Mouse (Mus musculus): ENCODE data around the gene Eno2.
"Not testable (repeated sequence)": the region's sequence is repeated elsewhere in the genome, so short reads cannot be mapped to it uniquely, and the experiment has no call there.

Eno2 gene

DNA sequence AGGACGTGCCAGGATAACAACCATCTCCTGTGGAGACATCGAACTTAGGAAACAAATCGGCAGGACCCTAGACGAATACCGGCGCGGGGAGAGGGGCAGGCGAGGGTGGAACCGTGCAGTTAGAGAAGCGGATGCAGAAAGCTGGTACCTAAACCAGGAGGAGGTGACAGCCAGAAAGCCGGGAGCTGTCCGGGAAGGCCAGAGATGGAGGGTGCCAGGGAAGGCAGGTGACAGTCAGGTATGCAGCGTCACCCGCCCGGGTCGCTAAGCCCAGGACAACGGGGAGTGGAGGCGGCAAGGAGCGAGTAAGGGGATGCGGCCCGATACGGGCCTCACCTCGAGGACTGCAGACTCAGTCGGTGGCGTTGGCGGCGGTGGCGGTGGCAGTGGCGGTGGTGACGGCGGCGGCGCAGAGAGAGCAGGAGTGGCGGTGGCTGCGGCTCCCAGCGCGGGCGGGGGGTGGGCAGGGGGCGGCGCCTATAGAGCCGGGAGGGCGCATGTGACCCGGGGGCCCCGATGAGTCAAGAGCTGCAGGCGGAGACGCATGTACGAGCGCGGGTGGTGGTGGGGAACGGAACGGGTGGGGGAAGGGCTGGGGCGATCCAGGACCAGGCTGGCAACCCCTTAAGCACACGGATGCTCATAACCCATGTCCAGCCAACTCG is at the start of gene Eno2:
TSS of gene Eno2 (minus strand) at position 573 of the 665 bp plus-strand sequence.
- DNase-seq (ENCODE audit: low read depth, low spot score), result peak; percentile 26

DNA sequence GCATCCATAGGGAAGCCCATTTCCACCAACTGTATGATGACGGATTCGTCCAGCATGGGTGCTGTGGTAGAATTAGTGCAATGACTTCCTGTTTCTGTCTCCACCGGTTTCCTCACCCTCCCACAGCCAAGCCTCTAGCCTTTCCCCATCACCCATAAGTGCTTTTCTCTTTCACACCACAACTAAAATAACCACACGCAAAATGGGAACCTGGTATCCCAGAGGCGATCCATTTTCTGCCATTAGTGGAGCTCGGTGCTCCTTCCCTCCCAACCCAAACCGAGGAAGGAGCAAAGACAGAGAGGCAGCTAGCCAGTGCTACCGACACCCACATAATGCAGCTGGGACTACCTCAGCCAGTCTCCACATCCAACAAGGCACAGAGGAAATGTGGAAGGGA is 48.5 kb upstream of the Eno2 start:
- no peak for DNase-seq (ENCODE audit: low read depth, low spot score)

DNA sequence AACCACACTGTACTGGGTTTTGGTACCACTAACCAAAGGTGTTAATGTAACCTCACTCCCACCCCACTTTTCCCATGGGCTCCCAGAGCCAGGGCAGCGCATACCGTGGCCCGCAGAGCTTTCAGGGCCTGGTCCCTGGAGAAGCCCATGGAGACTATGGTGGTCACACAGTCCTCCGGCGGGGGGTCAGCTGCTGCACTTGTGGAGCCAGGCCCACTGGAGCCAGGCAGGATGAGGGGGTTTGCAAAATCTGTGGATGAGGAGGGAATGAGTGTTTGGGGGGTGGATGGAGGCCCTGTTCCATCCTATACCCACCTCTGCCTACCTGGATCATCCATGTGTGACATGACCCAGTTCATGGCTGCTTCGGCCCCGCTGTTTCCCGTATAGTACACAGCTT is 48.1 kb upstream of the Eno2 start:
- no peak for DNase-seq (ENCODE audit: low read depth, low spot score)

- no peak for DNase-seq (ENCODE audit: low read depth, low spot score)
These were observed 47.7 kb upstream of the Eno2 start for GRCm38 (mm10) chr6:124817125-124817524.

DNA sequence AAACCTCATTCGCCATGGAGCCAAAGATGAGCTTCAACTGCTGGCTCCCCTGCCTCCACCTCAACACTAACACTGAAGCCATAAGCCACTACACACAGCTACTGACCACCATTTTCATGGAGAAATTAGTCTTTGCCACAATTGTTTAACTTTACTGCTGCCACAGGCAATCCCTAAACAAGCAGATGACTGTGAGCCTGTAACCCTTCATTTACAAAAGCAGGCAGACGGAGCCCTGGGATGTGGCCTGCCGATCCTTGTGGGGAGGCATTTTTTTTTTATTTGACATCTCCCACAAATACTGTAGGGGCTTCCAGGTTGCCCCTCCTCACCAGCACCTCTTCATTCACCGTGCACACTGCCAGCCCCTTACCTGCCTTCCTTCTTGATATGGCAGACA is 47.1 kb upstream of the Eno2 start:
- no peak for DNase-seq (ENCODE audit: low read depth, low spot score)

DNA sequence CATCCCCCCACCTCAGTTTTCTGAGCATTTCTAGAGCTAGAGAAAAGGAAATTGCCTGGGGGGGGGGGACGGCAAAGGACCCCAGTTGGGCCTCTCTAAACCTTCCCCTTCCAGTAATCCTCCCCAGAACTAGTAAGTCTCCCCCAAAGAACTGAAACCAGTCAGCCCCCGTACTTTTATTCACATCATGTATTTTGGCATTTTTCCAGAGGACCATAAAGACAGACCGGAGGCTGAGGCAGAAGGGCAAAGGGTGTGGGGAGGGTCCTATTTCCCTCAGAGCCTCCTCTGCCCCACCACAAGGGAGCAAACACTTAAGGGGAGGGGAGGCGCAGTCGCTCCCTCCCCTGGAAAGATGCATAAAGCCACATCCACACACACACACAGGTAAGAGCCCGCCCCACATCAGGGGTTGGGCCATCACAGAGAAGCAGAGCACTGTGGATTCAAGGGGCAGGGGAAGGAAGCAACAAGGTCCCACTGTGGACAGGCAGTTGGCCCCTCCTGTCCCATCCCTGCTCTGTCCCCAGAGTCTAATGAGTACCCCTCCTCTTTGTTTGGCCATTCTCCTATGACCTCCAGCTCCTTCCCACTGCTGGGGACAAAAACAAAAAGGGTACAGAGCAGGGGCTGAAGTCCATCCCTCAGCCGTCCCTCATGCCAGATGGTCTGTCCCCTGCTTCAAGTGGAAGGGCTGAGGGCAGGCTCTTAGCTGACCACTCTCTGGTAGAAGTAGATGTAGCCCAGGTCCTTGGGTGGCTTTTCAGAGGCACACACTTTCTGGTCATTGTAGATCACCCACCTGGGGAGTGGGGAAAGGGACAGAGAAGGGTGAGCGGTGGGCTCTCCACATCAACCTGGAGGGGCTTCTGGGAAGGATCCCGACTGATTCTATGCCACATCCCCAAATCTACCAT is 45.6 kb upstream of the Eno2 start:
- DNase-seq (ENCODE audit: low read depth, low spot score), result no peak

DNA sequence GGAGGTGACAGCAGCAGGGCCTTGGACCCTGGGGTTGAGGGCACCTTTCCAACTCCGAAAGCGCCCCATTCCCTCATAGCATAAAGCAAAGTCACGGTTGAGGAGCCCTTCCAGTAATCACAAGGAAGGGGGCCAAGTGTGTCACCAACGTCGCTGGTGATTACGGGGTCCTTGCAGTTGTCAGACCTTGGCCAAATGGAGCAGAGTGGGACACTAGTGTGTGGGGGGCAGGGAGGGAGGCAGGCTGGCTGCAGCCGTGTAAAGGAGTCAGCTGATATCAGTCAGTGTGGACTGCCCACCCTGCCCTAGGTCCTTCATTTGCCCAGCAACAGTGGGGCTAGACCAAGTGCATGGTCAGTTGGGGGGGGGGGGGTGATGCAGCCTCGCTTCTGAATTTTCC is 45.0 kb upstream of the Eno2 start:
- no peak for DNase-seq (ENCODE audit: low read depth, low spot score)

DNA sequence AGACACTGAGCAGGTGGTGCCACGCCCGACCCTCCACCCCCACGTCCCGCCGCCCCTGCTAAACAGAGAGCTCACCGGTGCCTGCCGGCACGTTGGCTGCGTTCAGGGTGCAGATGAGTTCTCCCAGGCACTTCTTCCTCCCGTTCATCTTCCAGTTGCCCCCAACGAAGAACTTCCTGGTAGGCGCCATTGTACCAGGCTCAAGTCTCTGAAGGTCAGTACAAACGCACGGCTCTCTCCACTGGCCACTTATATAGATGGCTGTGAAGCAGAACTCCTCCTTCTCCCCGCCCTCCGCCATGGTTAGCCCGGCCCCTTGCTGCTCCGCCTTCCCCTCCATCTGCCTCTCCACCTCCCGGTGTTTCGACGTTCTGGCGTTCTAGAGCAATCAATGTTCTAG is 44.5 kb upstream of the Eno2 start, which contains the start of gene Tpi1:
TSS of gene Tpi1 (minus strand) at position 364 of the 400 bp plus-strand sequence.
- DNase-seq (ENCODE audit: low read depth, low spot score), result peak; percentile 89

- peak; percentile 71 for DNase-seq (ENCODE audit: low read depth, low spot score)
These were observed 44.0 kb upstream of the Eno2 start for GRCm38 (mm10) chr6:124813496-124813895.

GRCm38 (mm10) chr6:124812848-124813247 is 43.4 kb upstream of the Eno2 start:
- DNase-seq (ENCODE audit: low read depth, low spot score), result no peak

DNA sequence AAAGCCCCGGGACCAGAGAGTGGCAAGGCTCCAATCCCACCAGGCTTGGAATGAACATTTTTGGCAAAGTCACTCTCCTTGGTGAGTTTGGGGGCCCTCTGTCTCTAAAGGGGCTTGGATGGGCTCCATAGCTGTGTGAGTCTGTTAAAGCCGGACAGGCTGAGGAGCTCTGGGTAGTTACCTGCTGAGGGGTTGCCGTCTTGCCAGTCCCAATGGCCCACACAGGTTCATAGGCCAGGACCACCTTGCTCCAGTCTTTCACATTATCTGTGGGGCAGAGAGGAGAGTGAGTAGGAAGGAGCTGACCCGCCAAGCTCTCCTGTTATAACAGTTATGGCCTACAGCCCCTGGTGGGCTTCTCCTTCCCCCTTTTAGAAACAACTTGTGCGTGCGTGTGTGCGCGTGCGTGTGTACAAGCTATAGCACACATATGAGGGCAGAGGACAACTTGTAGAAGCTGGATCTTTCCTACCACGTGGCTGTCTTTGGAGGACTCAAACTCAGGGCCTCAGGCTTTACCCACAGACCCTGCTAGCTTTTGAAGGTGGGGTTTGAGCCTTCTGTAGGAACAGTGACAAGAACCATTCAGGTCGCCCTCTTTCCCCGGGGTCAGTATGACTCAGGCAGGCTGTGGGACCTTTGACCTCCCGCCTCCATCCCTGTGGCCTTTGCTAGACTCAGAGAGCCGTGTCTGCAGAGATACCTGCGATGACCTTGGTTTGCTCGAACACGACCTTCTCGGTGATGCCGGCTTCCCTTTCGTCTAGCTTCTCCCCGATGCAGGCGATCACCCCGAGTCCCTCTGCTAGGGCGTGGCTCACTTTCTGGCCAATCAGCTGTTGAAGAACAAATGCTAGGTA is 42.5 kb upstream of the Eno2 start:
- DNase-seq (ENCODE audit: low read depth, low spot score), result no peak

GRCm38 (mm10) chr6:124811403-124811665 is 41.9 kb upstream of the Eno2 start:
- DNase-seq (ENCODE audit: low read depth, low spot score), result no peak

GRCm38 (mm10) chr6:124810566-124811402 is 41.3 kb upstream of the Eno2 start:
- not testable (repeated sequence) for DNase-seq (ENCODE audit: low read depth, low spot score)

- DNase-seq (ENCODE audit: low read depth, low spot score), result no peak
These were observed 40.5 kb upstream of the Eno2 start for GRCm38 (mm10) chr6:124809775-124810538.

DNA sequence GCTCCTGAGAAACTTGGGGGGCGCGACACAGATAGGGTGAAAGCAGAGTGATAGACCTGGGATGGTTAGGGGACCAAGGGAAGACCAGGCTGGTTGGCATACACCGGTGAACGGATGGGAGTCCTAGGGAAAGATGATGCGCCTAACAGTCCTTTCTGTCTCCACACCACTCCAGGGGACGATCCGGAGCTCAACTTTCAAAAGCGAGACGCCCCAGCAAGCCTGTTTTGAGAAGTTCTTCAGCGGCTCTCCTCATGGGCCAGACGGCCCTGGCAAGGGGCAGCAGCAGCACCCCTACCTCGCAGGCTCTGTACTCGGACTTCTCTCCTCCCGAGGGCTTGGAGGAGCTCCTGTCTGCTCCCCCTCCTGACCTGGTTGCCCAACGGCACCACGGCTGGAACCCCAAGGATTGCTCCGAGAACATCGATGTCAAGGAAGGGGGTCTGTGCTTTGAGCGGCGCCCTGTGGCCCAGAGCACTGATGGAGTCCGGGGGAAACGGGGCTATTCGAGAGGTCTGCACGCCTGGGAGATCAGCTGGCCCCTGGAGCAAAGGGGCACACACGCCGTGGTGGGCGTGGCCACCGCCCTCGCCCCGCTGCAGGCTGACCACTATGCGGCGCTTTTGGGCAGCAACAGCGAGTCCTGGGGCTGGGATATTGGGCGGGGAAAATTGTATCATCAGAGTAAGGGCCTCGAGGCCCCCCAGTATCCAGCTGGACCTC is 39.7 kb upstream of the Eno2 start:
- peak; percentile 82 for DNase-seq (ENCODE audit: low read depth, low spot score)

GRCm38 (mm10) chr6:124808358-124809012 is 39.0 kb upstream of the Eno2 start, which contains the start of gene Spsb2:
Gene Spsb2 (plus strand): TSS chr6:124808661.
- DNase-seq (ENCODE audit: low read depth, low spot score), result peak; percentile 70

DNA sequence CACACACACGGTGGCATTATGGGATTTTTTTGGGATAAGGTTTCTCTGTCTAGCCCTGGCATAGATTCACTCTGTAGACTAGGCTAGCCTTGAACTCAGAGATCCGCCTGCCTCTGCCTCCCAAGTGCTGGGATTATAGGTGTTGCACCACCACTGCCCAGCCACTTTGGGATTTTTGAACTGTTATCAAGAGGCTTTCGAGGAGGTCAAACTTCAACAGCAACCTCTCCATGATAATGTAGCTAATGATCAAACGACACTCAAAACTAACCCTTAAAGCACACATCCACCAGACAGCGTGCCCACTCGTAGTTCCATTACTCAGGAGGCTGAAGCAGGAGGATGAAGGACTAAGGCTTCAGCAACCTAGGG is 38.5 kb upstream of the Eno2 start:
- no peak for DNase-seq (ENCODE audit: low read depth, low spot score)

DNA sequence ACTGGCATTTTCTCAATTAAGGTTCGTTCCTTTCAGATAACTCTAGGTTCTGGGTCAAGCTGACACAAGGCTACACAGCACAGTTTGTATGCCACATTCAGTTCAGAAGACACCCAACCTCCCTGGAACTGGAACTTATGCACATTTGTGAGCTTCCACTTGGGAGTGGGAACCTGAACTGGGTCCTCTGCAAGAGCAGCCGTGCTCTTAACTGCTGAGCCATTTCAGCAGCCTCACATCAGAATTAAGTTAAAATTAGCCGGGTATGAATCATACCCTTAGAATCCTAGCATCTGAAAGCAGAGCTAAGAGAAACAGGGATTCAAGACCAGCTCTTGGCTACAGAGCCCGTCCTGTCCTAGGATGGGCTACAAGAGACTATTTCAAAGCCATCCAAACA is 37.9 kb upstream of the Eno2 start:
- DNase-seq (ENCODE audit: low read depth, low spot score), result no peak

DNA sequence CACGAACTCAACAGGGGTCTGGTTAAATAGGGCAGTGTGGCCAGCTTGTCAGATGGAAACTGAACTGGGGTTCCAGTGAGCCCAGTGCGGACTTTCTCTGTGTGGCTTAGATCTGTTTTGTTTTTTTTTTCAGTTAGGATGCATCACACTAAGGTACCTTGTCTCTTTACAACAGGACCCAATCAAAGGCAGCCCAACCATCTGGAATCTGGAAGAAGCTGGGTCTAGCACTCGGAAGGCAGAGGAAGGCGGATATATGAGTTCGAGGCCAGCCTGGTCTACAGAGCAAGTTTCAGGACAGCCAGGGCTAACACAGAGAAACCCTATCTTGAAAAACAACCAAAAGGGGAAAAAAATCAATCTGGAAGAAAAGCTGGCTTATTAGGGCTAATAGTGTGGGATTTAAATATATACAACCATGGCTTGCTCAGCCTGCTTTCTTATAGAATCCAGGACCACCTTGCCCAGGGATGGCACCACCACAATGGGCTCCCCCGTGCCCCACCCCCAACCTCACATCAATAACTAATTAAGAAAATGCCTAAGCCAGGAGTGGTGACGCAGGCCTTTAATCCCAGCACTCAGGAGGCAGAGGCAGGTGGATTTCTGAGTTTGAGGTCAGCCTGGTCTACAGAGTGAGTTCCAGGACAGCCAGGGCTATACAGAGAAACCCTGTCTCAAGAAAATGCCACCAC is 37.1 kb upstream of the Eno2 start:
- no peak for DNase-seq (ENCODE audit: low read depth, low spot score)

Measured in forelimb bud, embryonic 11.5 days (tissue).